Mouse (Mus musculus) yolk sac, embryonic 10.5 days (tissue): ENCODE data around the gene Themis.

Experiments used
- DNase-seq: peaks from one replicate; pipeline ENCODE4 v3.0.0-alpha.2; 2017; ENCODE audit warnings: low spot score

Themis gene

DNA sequence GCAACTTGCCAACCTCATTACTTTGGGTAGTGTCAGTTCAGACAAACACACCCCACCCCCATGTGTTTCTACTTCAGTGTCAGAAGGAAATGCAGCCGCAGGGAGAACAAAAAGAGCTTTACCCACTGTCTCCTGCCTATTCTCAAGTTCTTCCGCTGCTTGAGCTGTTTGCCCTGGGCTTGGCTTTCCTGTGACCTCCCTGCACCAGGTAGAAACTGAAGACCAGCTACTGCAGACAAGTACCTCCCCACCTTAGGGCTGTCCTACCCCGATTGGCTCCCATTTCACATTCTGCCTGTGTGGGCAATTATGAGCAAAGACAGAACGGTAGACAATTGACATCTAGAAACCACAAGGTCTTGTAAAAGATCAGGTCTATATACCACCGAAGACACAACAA, at the start of gene Themis:
Gene Themis, plus strand, starts transcription at position 100 of the 400 bp plus-strand sequence.
- no peak for DNase-seq

DNA sequence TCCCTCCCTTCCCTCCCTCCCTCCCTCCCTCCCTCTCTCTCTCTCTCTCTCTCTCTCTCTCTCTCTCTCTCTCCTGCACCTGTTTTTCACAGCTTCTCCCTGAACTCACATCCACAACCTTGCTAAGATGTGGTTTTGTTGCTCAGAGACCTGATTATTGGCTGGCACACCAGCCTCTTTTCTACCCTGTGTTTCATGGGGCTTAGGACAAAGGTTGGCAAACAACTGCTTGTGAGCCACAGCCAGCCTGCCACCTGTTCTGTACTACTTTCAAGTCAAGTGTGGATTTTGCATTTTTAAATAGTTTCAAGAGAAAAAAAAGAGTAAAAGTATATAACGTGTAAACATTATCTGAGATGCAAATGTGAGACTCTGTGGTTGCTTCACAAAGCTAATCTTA, 48.7 kb upstream of the Themis start:
- DNase-seq, result no peak

GRCm38 (mm10) chr10:28636096-28636495, 32.1 kb upstream of the Themis start:
- DNase-seq, result peak; percentile 70

DNA sequence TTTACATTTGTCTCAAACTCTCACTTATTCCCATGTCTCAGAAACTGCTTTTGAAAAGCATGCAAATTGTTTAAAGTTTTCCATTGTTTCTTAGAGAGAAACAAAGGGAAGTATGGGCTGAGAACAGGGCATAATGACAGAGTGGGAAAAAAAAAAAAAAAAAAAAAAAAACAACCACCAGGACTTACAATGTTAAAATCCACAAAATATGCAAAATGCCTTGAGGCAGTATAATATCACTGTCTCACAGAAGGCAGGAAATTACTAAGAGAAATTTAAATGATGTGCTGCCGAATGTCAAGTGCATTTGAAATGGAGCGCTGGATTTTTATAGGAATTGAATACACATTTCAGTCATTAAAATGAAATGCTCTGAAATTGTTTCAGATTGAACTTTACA, 26.3 kb upstream of the Themis start:
- no peak for DNase-seq

GRCm38 (mm10) chr10:28647855-28648254, 20.3 kb upstream of the Themis start:
- no peak for DNase-seq

DNA sequence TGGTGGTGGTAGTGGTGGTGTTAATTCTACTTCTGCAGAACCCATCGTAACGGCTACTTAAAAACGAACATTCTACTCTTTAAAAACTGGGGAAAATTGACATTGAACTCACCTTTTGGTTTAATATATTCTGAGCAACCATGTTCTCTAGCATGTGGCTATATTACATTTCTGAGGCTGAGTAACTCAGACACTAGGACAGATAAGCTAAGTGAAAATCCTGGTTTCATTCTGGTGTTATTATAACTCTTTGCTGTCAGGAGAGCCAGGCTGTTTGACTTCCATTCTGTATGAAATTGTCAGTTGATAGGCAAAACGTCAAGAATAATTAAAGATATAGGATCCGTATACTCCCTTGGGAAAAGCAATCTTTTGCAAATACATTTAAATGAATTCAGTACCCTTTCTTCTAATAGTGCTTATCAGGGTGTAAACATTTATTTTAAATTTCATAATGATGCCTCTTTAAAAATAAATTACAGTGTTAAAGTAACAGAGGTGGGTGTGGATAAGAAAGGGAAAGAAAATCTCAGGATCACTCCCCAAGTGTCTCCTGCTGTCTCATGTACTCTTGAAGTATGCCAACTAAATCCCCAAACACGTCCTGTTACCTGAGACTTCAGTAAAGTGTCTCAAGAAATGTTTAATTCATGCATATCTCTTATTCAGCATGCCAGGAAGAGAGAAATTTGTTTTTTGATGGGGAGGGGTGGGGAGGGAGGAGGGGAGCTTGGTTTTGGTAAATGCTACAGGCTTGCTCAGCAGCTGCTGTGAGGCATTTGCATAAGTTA, 18.9 kb upstream of the Themis start:
- no peak for DNase-seq

- no peak for DNase-seq
Observed at GRCm38 (mm10) chr10:28649900-28650160, 18.3 kb upstream of the Themis start.

DNA sequence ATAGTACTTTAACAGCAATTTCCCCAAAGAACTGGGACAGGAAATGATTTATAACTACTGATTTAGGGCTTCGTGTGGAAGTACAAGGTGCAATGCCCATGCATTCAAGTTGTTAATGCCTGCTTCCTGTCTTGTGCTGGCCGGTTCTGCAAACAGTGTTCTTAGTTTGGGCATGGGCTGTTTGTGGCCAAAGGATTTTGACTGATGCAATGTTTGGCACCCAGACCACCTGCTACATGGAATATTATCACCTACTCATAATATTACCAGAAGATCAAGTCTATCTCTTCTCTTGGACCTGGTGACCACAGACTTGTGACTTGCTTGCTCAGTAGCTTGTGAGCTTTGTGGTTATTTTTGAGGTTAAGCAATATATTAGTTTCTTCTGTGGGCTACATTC, 16.2 kb upstream of the Themis start:
- DNase-seq, result no peak

GRCm38 (mm10) chr10:28654733-28655132, 13.4 kb upstream of the Themis start:
- no peak for DNase-seq

DNA sequence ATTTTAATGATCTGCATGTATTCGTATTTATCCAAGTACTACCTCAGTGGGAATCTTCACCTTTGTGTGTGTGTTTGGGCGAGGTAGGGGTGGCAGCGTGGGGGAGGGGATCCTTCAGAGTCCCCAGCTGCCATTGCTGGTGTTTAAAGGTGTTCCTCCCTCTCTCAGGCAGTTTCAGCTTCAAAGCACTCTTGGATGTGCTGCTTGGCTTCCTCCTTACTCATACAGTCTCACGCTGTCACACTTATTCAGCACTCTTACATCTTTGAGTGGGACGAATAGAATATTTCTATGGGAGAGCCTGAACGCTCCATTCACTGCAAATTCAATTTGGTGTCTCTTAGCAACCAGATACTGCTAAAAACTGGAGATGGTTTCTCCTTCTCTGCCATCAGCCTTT, 3.0 kb upstream of the Themis start:
- no peak for DNase-seq

DNA sequence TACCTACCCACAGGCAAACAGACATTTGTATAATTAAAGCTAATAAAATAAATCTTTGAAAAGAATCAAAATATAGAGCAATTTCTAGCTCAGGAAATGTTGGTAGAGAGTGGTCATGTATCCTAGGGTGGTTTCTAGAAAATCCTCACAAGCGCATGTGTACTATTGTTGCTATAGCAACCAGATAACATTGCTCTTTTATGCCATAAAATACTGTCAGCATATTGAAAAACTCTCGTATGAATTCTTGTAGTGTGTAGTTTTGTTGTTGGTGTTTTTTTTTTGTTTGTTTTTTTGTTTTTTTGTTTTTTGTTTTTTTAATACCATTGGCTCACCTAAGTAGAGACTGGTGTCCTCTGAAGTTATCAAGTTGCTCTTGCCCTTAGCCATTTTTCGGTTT, 5.8 kb downstream of the Themis start:
- DNase-seq, result no peak

GRCm38 (mm10) chr10:28675337-28675736, 7.2 kb downstream of the Themis start:
- no peak for DNase-seq

- DNase-seq, result no peak
Observed at GRCm38 (mm10) chr10:28694981-28695380, 26.8 kb downstream of the Themis start.

DNA sequence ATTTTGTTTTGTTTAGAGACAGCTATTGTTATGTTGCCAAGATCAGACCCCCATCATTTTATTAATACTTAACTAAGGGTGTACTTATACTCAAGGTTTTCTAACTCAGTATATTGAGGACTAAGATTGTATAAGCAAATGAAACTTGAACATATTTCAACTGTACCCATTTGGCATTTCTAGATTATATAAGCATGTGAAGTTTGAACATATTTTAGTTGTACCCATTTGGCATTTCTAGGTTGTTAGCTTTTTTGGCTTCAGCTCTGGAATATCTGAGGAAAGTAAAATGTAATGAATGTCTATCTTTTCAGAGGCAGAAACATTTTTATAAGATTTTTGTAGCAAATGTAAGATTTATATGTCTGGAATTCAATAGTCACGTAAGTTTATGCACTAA, 27.9 kb downstream of the Themis start:
- no peak for DNase-seq

GRCm38 (mm10) chr10:28698175-28698574, 30.0 kb downstream of the Themis start:
- no peak for DNase-seq

DNA sequence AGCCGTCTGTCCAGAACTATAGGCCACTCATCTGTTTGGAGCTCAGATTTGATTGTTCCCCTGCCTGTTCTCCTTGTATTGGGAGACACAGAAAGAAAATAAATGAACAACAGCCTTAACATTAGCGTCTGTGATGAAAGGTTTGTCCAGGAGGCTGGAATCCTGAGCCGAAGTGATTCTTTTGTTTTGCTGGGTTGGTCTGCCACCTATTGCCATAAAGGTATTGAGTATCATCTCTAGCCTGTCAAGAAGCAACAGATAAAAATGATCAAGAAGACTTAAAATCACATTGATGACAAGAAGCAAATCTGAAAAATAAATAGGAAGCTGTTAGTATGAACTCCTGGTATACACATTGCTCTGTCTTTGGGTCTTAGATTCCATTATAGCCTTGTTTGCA, 53.7 kb downstream of the Themis start:
- DNase-seq, result no peak

- no peak for DNase-seq
Observed at GRCm38 (mm10) chr10:28723266-28723665, 55.1 kb downstream of the Themis start.

DNA sequence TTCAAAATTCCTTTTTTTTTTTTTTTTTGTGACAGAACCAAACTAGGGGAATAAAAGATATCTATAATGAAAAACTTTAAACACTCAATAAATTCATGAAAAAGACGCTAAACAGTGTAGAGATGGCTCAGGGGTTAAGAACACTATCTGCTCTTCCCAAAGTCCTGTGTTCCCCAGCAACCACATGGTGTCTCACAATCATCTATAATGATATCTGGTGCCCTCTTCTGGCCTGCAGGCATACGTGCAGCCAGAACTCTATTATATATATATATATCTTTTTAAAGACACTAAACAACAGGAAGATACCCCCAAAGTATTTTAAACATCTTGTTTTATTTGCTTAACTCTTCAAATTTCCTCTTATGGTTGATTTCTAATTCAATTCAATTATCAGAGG, 62.0 kb downstream of the Themis start:
- peak; percentile 12 for DNase-seq

DNA sequence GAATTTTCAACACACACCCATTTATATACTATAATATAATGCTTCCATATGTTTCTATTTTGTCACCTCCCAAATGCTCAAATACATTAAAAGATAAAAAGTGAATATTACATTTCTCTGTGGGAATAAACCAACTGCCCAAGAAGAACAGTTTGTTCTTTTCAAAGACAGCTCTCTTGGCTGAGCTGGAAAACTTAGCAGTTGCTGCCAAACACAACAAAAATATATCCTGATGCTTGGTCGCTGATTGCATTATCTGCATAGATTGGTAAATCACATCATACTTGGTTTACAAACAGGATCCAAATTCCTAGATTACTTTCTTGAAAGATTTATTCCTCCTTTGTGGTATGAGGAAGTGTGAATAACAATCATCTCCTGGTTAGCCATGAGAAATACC, 69.8 kb downstream of the Themis start:
- no peak for DNase-seq

- DNase-seq, result no peak
Observed at GRCm38 (mm10) chr10:28746426-28746825, 78.3 kb downstream of the Themis start.

- DNase-seq, result no peak
Observed at GRCm38 (mm10) chr10:28753321-28753720, 85.2 kb downstream of the Themis start.

DNA sequence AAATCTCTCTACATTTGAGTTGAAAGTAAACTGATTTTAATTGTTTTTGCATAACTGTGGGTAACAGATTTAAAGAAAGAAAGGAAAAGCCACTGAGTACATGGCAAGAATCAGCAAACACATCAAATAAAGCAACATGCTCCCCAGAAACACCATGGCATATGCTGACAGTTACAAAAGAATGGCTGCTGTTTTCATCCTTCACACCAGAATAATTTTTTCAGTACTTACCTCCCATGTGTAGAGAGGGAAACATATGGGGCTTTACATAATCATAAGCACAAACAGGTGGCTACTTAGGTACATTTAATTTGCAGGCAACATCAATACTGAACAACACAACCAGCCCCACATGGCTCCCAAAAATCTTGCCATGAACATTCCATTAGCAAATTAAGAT, 86.8 kb downstream of the Themis start:
- no peak for DNase-seq

GRCm38 (mm10) chr10:28776777-28777402, 108.7 kb downstream of the Themis start:
- DNase-seq, result no peak

GRCm38 (mm10) chr10:28799469-28799868, 131.3 kb downstream of the Themis start:
- DNase-seq, result no peak
